Mouse (Mus musculus): ENCODE results near the gene Bri3.

The Bri3 gene

GRCm38 (mm10) chr5:144411702-144412101 lies 167.5 kb downstream of the Bri3 start:
- DNase-seq (ENCODE audit: extremely low read depth, low read depth, low spot score), result no peak

- DNase-seq (ENCODE audit: extremely low read depth, low read depth, low spot score), result no peak
These were observed 168.5 kb downstream of the Bri3 start for GRCm38 (mm10) chr5:144412781-144413180.

DNA sequence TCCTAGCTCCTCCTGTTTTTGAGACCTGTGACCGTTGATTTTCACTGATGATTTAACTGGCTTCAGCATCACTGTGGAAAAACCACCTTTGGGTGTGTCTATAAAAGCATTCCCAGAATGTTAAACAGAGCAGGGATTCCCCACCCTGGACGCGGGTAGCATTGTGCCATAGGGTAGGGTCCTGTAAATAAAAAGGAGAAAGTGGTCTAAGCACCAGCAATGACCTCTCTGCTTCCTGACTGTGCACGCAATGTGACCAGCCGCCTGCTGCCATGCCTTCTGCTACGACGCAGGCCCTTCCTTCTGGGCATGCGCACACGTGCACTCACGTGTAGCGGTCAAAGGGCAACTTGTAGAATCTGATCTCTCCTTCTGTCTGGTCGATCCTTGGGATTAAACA lies 174.2 kb downstream of the Bri3 start:
- no peak for DNase-seq (ENCODE audit: extremely low read depth, low read depth, low spot score)

GRCm38 (mm10) chr5:144420001-144420400 lies 175.8 kb downstream of the Bri3 start:
- no peak for DNase-seq (ENCODE audit: extremely low read depth, low read depth, low spot score)

GRCm38 (mm10) chr5:144426697-144427096 lies 182.5 kb downstream of the Bri3 start:
- DNase-seq (ENCODE audit: extremely low read depth, low read depth, low spot score), result no peak

DNA sequence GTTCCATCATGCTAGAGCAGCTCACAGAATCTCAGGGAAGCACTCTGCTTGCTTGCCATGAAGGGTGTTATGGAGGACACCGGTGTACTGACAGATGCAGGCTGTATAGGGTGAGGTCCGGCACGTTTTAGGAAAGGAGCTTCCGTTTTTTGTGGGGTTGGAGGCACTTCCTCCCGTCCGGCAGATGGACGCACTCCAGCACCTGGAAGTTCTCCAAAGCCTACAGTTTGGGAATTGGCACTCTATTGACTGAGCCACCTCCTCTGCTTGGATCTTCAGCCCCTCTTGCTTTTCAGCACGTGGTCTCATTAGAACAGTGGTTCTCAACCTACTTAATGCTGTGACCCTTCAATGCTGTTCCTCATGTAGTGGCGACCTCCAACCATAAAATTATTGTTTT lies 183.6 kb downstream of the Bri3 start:
- DNase-seq (ENCODE audit: extremely low read depth, low read depth, low spot score), result no peak

GRCm38 (mm10) chr5:144431481-144431880 lies 187.2 kb downstream of the Bri3 start:
- no peak for DNase-seq (ENCODE audit: extremely low read depth, low read depth, low spot score)

DNA sequence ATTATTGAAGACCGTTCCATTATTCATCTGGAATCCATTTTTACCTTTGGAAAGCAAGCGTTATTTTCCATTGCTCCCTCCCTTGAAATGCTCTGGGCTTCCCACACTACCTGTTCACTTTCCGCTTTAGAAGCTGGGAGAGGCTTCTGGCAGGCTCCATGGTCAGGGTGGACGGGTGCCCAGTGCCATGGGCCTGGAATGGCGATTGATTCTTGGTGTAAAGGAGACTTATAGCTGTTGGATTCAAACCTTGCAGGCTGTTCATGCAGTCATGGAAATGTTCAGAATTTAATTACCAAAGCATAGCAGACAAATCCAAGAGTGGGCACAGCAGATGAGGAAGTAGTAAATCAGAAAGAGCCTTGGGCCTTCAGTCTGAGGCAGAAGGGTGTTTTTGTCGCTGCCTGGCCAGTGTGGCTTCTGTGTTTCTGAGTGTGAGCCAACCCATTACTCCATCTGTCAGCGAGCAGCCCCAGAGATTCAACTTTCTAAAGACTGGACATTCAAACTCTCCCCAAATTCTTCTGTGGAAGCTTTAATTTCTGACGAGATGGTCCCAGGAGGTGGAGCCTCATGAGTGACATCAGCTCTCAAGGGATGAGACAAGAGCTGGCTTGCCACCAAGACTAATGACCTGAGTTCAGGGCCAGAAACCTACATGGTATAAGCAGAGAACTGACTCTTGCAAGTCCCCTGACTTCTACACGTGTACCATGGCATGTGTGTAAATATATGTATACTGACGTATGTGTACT lies 195.2 kb downstream of the Bri3 start:
- no peak for DNase-seq (ENCODE audit: extremely low read depth, low read depth, low spot score)

GRCm38 (mm10) chr5:144441831-144442271 lies 197.6 kb downstream of the Bri3 start:
- DNase-seq (ENCODE audit: extremely low read depth, low read depth, low spot score), result no peak

- no peak for DNase-seq (ENCODE audit: extremely low read depth, low read depth, low spot score)
These were observed 202.4 kb downstream of the Bri3 start for GRCm38 (mm10) chr5:144446475-144447225.

- DNase-seq (ENCODE audit: extremely low read depth, low read depth, low spot score), result no peak
These were observed 203.0 kb downstream of the Bri3 start for GRCm38 (mm10) chr5:144447226-144447616.

DNA sequence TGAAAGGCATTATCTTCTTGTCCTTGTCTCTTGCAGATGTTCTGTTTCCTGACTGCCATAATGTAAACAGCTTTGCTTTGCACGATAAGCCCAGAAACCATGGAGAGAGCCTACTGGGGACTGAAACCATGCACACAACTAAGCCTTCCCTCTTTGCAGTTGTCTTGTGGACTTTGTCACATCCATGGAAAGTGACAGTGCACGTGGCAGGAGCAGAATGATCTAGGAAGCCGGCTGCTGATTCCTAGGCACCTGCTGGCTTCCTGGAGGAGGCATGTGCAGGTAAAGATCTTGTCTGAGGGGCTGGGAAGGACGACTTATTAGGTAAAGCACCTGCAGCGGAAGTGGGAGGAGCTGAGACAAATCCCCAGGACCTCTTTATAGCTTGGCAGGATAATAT lies 203.7 kb downstream of the Bri3 start:
- no peak for DNase-seq (ENCODE audit: extremely low read depth, low read depth, low spot score)

DNA sequence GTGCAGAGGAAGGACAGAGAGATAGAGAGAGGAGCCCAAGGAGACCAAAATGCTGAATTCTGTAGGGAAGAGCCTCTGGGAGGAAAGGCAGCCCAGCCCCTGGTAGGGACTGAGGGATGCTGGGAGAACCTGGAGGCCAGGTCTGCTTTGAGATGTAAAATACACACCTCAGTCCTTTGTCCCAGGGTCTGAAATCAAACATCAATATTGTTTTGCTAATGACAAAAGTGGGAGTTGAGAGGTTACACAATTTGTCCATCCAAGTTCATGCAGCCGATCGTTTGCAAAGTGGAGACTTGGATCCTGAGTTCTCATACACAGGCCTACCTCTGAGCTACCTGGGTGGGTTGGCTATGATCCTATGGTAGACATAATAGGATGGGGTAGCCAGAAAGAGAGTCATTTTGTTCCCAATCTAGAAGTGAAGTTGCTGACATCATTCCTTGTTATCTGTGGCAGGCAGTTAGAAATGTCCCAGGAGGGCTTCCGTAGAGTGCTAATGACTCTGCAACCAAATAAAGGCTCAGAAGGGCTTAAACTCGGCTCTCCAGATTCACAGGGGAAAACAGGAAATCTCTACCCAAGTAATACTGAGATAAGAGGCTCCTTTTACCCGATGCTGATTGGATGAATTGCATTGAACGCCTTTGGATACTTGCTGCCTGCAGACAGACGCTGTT lies 208.7 kb downstream of the Bri3 start:
- no peak for DNase-seq (ENCODE audit: extremely low read depth, low read depth, low spot score)

GRCm38 (mm10) chr5:144457623-144458287 lies 213.5 kb downstream of the Bri3 start:
- no peak for DNase-seq (ENCODE audit: extremely low read depth, low read depth, low spot score)

DNA sequence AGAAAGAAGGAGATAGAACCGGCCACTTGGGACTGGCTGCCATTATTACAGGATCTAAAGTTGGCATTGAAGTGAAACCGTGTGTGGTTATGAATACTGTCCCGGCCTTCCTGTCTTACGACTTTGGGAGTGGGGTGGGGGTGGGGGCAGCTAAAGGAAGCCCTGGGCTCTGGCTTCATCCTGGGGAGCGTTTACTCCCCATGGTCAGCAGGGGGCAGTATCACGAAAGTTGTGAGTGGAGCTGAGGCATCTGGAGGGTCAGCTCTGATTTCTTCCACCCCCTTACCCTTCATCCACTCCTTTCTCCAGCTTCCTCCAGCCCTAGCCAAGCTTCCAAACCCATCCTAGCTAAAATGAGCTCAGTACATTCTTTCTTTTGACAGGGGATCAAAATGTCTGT lies 222.8 kb downstream of the Bri3 start:
- DNase-seq (ENCODE audit: extremely low read depth, low read depth, low spot score), result no peak

DNA sequence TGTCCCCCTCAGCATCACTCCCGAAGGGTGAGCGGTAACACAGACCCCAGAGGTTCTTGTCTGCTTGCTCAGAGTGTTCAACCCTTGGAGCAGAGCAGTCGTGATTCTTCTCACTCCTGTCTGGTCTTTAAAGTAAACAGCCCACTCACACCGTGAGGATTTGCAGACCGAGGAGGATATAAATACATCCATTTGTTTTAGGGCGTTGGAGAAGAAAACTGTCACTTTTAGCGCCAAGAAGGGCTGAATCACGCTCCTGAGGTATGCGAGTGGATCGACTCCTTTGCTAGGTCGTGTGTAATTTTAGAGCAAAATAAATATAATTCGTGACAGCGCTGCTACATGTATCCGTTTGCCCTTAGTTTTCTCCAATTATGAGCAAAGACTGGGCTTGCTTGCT lies 228.8 kb downstream of the Bri3 start:
- no peak for DNase-seq (ENCODE audit: extremely low read depth, low read depth, low spot score)

GRCm38 (mm10) chr5:144479677-144480171 lies 235.5 kb downstream of the Bri3 start:
- no peak for DNase-seq (ENCODE audit: extremely low read depth, low read depth, low spot score)

- DNase-seq (ENCODE audit: extremely low read depth, low read depth, low spot score), result no peak
These were observed 239.6 kb downstream of the Bri3 start for GRCm38 (mm10) chr5:144483659-144484375.

DNA sequence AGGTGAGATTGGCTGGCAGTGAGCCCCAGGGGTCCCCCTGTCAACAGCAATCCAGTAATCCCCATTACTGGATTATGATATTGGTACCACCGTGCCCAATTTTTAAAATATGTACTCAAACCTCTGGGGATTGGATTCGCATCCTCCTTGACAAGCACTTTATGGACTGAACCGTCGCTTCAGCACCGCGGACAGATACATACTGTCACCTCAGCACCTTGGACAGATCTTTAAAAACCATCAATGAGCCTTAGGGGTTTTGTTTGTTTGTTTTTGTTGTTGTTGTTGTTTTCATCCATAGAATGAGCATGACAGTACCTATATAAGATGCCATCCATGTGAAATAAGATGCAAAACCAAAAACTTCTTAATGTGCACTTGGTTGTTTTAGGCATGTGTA lies 247.1 kb downstream of the Bri3 start:
- DNase-seq (ENCODE audit: extremely low read depth, low read depth, low spot score), result no peak

Measured in fat pad, adult 2 months (tissue).